ENCODE assay signal across 19 mouse cellular contexts in genomic region chr15:87045971-87046370, GRCm38 (mm10).
DNase-seq lines count a peak whose midpoint lies in the region; ATAC-seq and TF ChIP-seq lines count a peak whose summit lies in the region.
"Had no signal": no experiment of that assay in that cellular context is flagged by ENCODE, and none has a peak within 500 bp of the region (broad histone marks: within the 10 kb centered on the region; RNA-seq: fewer than 3 reads in every experiment).

No protein-coding gene starts in this region.

- 60% methylated on average over 13 of the region's 13 CpGs for WGBS in forebrain, postnatal 0 days
- WGBS in forebrain, embryonic 13.5 days, result 76% methylated on average over 13 of the region's 13 CpGs

- H3K27ac ChIP-seq in forebrain, postnatal 0 days (ENCODE audit: low read depth, low read length), result no peak overlapping the region
- H3K27ac ChIP-seq in forebrain, embryonic 13.5 days, result no peak overlapping the region
- H3K27ac ChIP-seq: embryonic facial prominence, embryonic 10.5 days; embryonic facial prominence, embryonic 12.5 days had no signal

- H3K4me2 ChIP-seq in forebrain, postnatal 0 days (ENCODE audit: low read depth), result no peak overlapping the region
- no peak overlapping the region for H3K4me2 ChIP-seq in forebrain, embryonic 13.5 days
- H3K4me2 ChIP-seq: embryonic facial prominence, embryonic 12.5 days had no signal

- peak; percentile 11 for DNase-seq in forebrain, postnatal 0 days
- peak; percentile 17 for DNase-seq in layer of hippocampus, adult 9-10 months (ENCODE audit: low spot score)
- no peak for DNase-seq in layer of hippocampus, postnatal 25 days (ENCODE audit: extremely low spot score in 1 of 2, low spot score in 1 of 2)
- peak; percentile 2 for DNase-seq in brain, adult 2 months (ENCODE audit: low read depth, low spot score)
- DNase-seq in brain, embryonic 14.5 days (ENCODE audit: low read depth), result peak; percentile 16
- no peak for DNase-seq in cerebellum, adult 11 months
- no peak for DNase-seq in right cerebral cortex, postnatal 25 days
- DNase-seq: adrenal gland, adult 2 months; adrenal gland, postnatal 10 days; adrenal gland, postnatal 25 days; cerebellum, adult 11-12 months; cerebellum, adult 2 months; cerebellum, adult 9-10 months; cerebellum, postnatal 10 days; cerebellum, postnatal 25 days had no signal

- ATAC-seq in forebrain, postnatal 0 days, result no peak; the same call in 1 of the 2 replicates
- ATAC-seq in forebrain, embryonic 13.5 days, result no peak
- ATAC-seq: forebrain, embryonic 16.5 days had no signal

- TF ChIP-seq POLR2A in brain, embryonic 14.5 days (IDR thresholded peaks at IDR 0.05; ENCODE audit: borderline replicate concordance, extremely low read depth, insufficient read depth, insufficient read length, poor library complexity, severe bottlenecking), result no peak

- no peak for TF ChIP-seq CTCF in forebrain, postnatal 0 days (IDR thresholded peaks at IDR 0.05; ENCODE audit: low read depth)
- TF ChIP-seq CTCF in brain, embryonic 14.5 days (IDR thresholded peaks at IDR 0.05; ENCODE audit: borderline replicate concordance, extremely low read depth, insufficient read depth, insufficient read length), result no peak

- H3K36me3 ChIP-seq in forebrain, postnatal 0 days (ENCODE audit: insufficient read depth), result no peaks in the 10 kb centered on the region
- H3K36me3 ChIP-seq in forebrain, embryonic 13.5 days (ENCODE audit: poor library complexity, severe bottlenecking), result no peaks in the 10 kb centered on the region
- H3K36me3 ChIP-seq: embryonic facial prominence, embryonic 10.5 days; embryonic facial prominence, embryonic 12.5 days had no signal

- no peak overlapping the region for H3K4me3 ChIP-seq in forebrain, postnatal 0 days (ENCODE audit: low read depth, low read length)
- no peak overlapping the region for H3K4me3 ChIP-seq in forebrain, embryonic 13.5 days
- H3K4me3 ChIP-seq: embryonic facial prominence, embryonic 10.5 days; embryonic facial prominence, embryonic 12.5 days had no signal

- no peaks in the 10 kb centered on the region for H3K27me3 ChIP-seq in forebrain, postnatal 0 days (ENCODE audit: insufficient read depth, low read length)
- H3K27me3 ChIP-seq in forebrain, embryonic 13.5 days, result no peaks in the 10 kb centered on the region
- H3K27me3 ChIP-seq: embryonic facial prominence, embryonic 12.5 days had no signal

- H3K9me3 ChIP-seq in forebrain, postnatal 0 days (ENCODE audit: low read length), result no peaks in the 10 kb centered on the region
- H3K9me3 ChIP-seq in forebrain, embryonic 13.5 days (replicated peaks), result no peaks in the 10 kb centered on the region
- H3K9me3 ChIP-seq: embryonic facial prominence, embryonic 10.5 days; embryonic facial prominence, embryonic 12.5 days had no signal

- no peaks in the 10 kb centered on the region for H3K4me1 ChIP-seq in forebrain, postnatal 0 days (ENCODE audit: insufficient read depth)
- H3K4me1 ChIP-seq in forebrain, embryonic 13.5 days, result no peaks in the 10 kb centered on the region
- H3K4me1 ChIP-seq: embryonic facial prominence, embryonic 10.5 days; embryonic facial prominence, embryonic 12.5 days had no signal

- H3K9ac ChIP-seq in forebrain, postnatal 0 days, result no peak overlapping the region
- no peak overlapping the region for H3K9ac ChIP-seq in forebrain, embryonic 13.5 days
- H3K9ac ChIP-seq: embryonic facial prominence, embryonic 12.5 days had no signal

Comparison
In these comparisons a context has a peak if more than half of its experiments do, and no peak if none do; other contexts are left out.
1. DNase-seq: peak in forebrain, postnatal 0 days (single experiment), layer of hippocampus, adult 9-10 months (single experiment), brain, adult 2 months (single experiment) and brain, embryonic 14.5 days (single experiment); none in layer of hippocampus, postnatal 25 days (0 of 2), cerebellum, adult 11 months (single experiment) and right cerebral cortex, postnatal 25 days (single experiment).